Mouse (Mus musculus) heart, embryonic 16.5 days (tissue): ENCODE results near the gene Ctc1. TPM values are rescaled to one million over a fixed set of nuclear protein-coding genes. Genes with fewer than 3 reads are reported as not detected.
A peak's percentile ranks its signal among the peaks of the same experiment; 100 is the strongest.

ENCODE experiments used
- ATAC-seq: fragments of 200-750 bp; cut with Nextera tagmentation; replicated peaks from 2 replicates; pipeline ENCODE4 v1.8.0; 2017; ENCODE audit warnings: moderate number of reproducible peaks; ENCODE audit not compliant: insufficient read depth, low FRiP score; ENCODE audit errors: extremely low read depth
- H3K27ac ChIP-seq: fragments of 300-500 bp; sonication (generic); 2 replicates; pipeline ENCODE4 v1.5.1; 2014; ENCODE audit warnings: mild to moderate bottlenecking, low read length, control low read depth, moderate library complexity
- H3K27me3 ChIP-seq: fragments of 300-500 bp; sonication (generic); 2 replicates; pipeline ENCODE4 v1.6.1; 2014; ENCODE audit warnings: low read length, mixed read lengths; ENCODE audit not compliant: control insufficient read depth, insufficient read depth
- H3K36me3 ChIP-seq: fragments of 300-500 bp; sonication (generic); 2 replicates; pipeline ENCODE4 v1.6.1; 2014; ENCODE audit not compliant: control insufficient read depth, insufficient read depth
- H3K4me1 ChIP-seq: fragments of 300-500 bp; sonication (generic); 2 replicates; pipeline ENCODE4 v1.6.1; 2014; ENCODE audit warnings: low read length, mixed read lengths; ENCODE audit not compliant: control insufficient read depth, insufficient read depth
- H3K4me2 ChIP-seq: fragments of 300-500 bp; sonication (generic); 2 replicates; pipeline ENCODE4 v1.6.1; 2014; ENCODE audit warnings: low read depth, mild to moderate bottlenecking, control low read depth, low read length
- H3K4me3 ChIP-seq: fragments of 300-500 bp; sonication (generic); 2 replicates; pipeline ENCODE4 v1.5.1; 2014; ENCODE audit warnings: mild to moderate bottlenecking, control low read depth, low read length
- H3K9ac ChIP-seq: fragments of 300-500 bp; sonication (generic); 2 replicates; pipeline ENCODE4 v1.6.1; 2014; ENCODE audit warnings: low read length, control low read depth
- H3K9me3 ChIP-seq: fragments of 300-500 bp; sonication (generic); replicated peaks from 2 replicates; pipeline ENCODE4 v1.6.1; 2016; ENCODE audit warnings: low read length; ENCODE audit not compliant: control insufficient read depth
- WGBS: fragments of 180-500 bp; shearing (Covaris S2); extraction: QIAGEN DNeasy Blood & Tissue Kit; methylation state at CpG from one replicate; pipeline ENCODE4 v1.1.7; 2014; 5-methylcytosine and 5-hydroxymethylcytosine counted together
- polyA plus RNA-seq: library from polyadenylated mRNA; unstranded; fragments of >200 nt; fragmentation: Nextera tagmentation; extraction: Ambion mirVana; gene quantifications from 2 replicates; pipeline ENCODE4 v1.2.1, GENCODE M21; 2015

Gene Ctc1
- polyA plus RNA-seq, 1 experiment from 2014 or later: 44.4 TPM

GRCm38 (mm10) chr11:69061255-69061912 is 45.7 kb downstream of the Ctc1 start:
- H3K27me3 ChIP-seq: no peaks in the 10 kb centered on the region
- no peaks in the 10 kb centered on the region for H3K36me3 ChIP-seq
- peaks cover 31% of the 10 kb centered on the region for H3K4me1 ChIP-seq
- no peaks in the 10 kb centered on the region for H3K9me3 ChIP-seq
- H3K27ac ChIP-seq: peak overlapping the region; percentile 11; the same call in 1 of the 2 replicates
- H3K4me3 ChIP-seq: peak overlapping the region; percentile 95
- peak overlapping the region; percentile 81 for H3K4me2 ChIP-seq
- WGBS: 14% methylated on average over 17 of the region's 17 CpGs
- ATAC-seq: no peak
- H3K9ac ChIP-seq: peak overlapping the region; percentile 96

GRCm38 (mm10) chr11:69062194-69062760 is 46.6 kb downstream of the Ctc1 start:
- ATAC-seq: no peak
- Histone ChIP-seq H3K27me3 (no peaks in the 10 kb centered on the region), H3K27ac (peak overlapping the region; percentile 56), H3K4me2 (peak overlapping the region; percentile 81), H3K9ac (peak overlapping the region; percentile 18; the same call in 1 of the 2 replicates), H3K4me3 (peak overlapping the region; percentile 92), H3K9me3 (no peaks in the 10 kb centered on the region), H3K36me3 (no peaks in the 10 kb centered on the region), H3K4me1 (peaks cover 39% of the 10 kb centered on the region)
- 1% methylated on average over 17 of the region's 17 CpGs for WGBS

GRCm38 (mm10) chr11:69062761-69063224 is 47.1 kb downstream of the Ctc1 start:
- Histone ChIP-seq H3K4me3 (peak overlapping the region; percentile 92), H3K27me3 (no peaks in the 10 kb centered on the region), H3K9me3 (no peaks in the 10 kb centered on the region), H3K4me2 (peak overlapping the region; percentile 82), H3K9ac (peak overlapping the region; percentile 73), H3K27ac (peak overlapping the region; percentile 90), H3K4me1 (peaks cover 44% of the 10 kb centered on the region), H3K36me3 (no peaks in the 10 kb centered on the region)
- under 1% methylated on average over 19 of the region's 19 CpGs for WGBS
- peak; percentile 50 for ATAC-seq

DNA sequence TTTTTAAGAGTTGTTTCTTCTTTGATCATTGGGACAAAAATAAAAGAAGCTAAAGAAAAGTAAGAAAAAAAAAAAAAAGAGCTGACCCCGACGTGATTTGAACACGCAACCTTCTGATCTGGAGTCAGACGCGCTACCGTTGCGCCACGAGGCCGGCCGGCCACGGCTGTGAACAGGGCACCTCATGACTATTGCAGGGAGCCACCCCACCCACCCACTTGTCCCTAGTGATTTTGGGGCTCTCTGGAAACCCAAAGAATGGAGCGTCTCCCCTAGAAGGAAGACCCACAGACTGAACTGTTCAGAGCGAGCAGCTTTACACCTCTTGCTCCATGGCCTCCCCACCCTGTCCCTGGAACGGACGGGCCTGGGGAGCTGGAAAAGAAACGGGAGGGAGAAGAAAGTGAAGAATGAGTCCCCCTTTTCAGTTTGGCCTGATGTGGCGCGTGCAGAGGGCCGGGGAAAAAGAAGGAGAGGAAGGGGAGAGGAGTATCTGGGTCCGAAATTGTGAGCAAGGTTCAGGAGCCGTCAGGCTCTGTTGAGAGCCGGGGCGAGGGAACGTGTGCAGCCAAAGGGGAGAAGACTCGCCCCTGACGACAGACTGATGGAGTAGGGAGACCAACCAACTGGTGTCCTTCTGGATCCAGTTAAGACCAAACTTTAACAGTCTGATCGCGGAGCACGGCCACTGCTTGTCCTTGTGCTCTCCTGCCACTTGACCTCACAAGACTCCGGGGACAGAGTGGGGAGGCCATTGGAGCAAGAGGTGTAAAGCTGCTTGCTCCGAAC is 47.9 kb downstream of the Ctc1 start:
- ATAC-seq: peak; percentile 30
- H3K9ac ChIP-seq: peak overlapping the region; percentile 85
- WGBS: under 1% methylated on average over 31 of the region's 31 CpGs

DNA sequence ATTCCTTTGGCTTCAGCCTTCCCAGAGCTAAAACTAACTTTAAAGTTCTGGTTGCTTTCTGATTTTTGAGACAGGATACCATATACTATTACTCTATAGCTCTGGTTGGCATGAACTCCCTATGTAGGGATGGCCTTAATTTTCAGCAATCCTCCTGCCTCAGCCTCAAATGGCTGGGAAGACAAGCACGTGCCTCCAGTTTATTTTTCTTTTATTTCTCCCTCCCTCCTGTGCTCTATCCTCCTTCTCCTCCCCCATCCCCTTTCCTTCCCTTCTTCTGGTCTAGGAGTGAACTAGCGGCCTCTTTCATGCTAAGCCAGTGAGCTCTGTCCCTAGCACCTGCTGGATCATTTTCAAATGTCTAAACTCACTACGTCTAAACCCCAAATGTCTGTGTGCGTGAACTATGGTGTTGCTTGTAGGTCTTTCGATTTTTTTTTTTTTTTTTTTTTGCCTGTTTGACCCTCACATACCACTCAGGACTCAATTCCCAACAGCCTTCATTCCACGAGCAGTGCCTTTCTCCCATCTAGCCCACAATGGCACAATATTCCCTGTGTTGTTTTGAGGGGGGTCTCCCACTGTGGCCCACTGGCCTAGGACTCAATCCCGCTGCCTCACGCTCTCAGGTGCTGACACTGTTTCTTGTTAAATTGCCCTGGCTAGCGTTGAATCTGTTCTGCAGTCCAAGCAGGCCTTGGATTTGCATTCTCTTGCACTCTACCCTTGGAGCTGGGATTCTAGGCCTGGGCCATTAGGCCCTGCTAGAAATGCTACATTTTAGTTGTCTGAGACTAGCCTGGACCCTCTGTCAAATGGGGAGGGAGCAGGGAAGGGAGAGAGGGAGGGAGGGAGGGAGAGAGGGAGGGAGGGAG is 48.8 kb downstream of the Ctc1 start:
- Histone ChIP-seq H3K4me2 (peak overlapping the region; percentile 82), H3K9me3 (no peaks in the 10 kb centered on the region), H3K27me3 (no peaks in the 10 kb centered on the region), H3K36me3 (no peaks in the 10 kb centered on the region), H3K9ac (peak overlapping the region; percentile 85), H3K4me1 (peaks cover 36% of the 10 kb centered on the region), H3K27ac (peak overlapping the region; percentile 89), H3K4me3 (peak overlapping the region; percentile 92)
- WGBS: 69% methylated on average over 9 of the region's 9 CpGs
- ATAC-seq: no peak

More for the DNA sequence above, 47.9 kb downstream of the Ctc1 start:
- no peaks in the 10 kb centered on the region for H3K36me3 ChIP-seq
- H3K4me3 ChIP-seq: peak overlapping the region; percentile 92
- H3K27me3 ChIP-seq: no peaks in the 10 kb centered on the region
- peak overlapping the region; percentile 90 for H3K27ac ChIP-seq
- H3K4me1 ChIP-seq: peaks cover 38% of the 10 kb centered on the region
- H3K4me2 ChIP-seq: peak overlapping the region; percentile 82
- no peaks in the 10 kb centered on the region for H3K9me3 ChIP-seq

GRCm38 (mm10) chr11:69065394-69065925 is 49.7 kb downstream of the Ctc1 start:
- H3K27ac ChIP-seq: no peak overlapping the region
- H3K4me3 ChIP-seq: peak overlapping the region; percentile 44; the same call in 1 of the 2 replicates
- no peak for ATAC-seq
- WGBS: 75% methylated on average over 3 of the region's 3 CpGs
- H3K4me1 ChIP-seq: peaks cover 40% of the 10 kb centered on the region
- peak overlapping the region; percentile 76 for H3K4me2 ChIP-seq
- H3K36me3 ChIP-seq: no peaks in the 10 kb centered on the region
- no peaks in the 10 kb centered on the region for H3K27me3 ChIP-seq
- no peak overlapping the region for H3K9ac ChIP-seq
- H3K9me3 ChIP-seq: no peaks in the 10 kb centered on the region

DNA sequence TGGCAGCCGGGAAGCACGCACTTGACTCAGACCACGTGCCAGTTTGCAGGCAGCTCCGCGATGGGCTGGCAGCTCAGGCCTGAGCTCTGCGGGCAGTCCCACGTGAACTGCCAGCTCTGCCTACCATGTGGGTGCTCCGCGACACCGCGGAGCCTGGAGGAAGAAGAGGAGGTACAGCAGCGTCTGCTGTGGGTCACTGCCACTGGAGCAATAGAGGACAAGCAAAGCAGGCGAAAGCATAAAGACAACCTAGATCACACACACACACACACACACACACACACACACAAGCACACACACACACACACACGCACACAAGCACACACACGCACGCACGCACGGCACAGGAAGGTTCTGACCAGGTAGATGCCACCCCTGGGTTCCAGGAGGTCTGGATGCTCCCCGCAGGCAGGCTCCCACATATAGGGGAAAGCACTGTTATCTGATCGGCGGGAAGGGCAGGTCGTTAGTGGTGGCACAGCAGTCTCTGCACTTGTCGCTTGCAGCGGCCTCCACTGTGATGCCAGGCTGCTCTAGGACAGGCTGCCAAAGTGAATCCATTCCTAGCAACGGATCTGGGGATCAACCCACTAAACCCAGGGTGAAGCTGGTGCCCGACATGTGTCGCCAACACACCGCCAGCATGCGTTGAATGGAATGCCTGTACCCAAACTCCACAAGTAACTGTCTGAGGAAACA is 50.6 kb downstream of the Ctc1 start:
- Histone ChIP-seq H3K4me1 (peaks cover 41% of the 10 kb centered on the region), H3K27ac (peak overlapping the region; percentile 47)

DNA sequence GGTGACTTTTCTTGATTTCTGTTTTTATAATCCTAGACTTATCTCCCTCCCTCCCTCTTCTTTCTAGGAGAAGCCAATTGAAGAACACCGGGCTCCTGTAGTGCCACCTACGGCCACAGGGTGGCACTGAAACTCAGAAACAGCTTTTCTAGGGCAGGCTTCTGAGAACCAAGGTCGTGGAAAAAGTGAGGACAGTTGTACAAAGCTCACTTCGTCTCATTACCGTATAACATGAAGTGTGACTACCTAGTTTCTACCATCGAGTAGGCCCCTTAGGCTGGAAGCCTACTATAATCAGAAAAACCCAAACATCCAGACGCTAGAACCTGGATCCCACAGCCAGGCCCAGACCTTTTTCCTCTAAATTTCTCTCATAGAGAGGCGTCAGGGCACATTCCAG is 51.2 kb downstream of the Ctc1 start:
- ATAC-seq: no peak; the same call in 1 of the 2 replicates
- Histone ChIP-seq H3K27me3 (no peaks in the 10 kb centered on the region), H3K36me3 (no peaks in the 10 kb centered on the region), H3K9ac (peak overlapping the region; percentile 66), H3K9me3 (no peaks in the 10 kb centered on the region), H3K4me2 (peak overlapping the region; percentile 76), H3K4me1 (peaks cover 38% of the 10 kb centered on the region), H3K4me3 (peak overlapping the region; percentile 44), H3K27ac (peak overlapping the region; percentile 94)
- WGBS: 5% methylated on average over 8 of the region's 8 CpGs

More for the DNA sequence above, 50.6 kb downstream of the Ctc1 start:
- Histone ChIP-seq H3K27me3 (no peaks in the 10 kb centered on the region), H3K9ac (peak overlapping the region; percentile 66), H3K4me3 (peak overlapping the region; percentile 44), H3K36me3 (no peaks in the 10 kb centered on the region), H3K4me2 (peak overlapping the region; percentile 76), H3K9me3 (no peaks in the 10 kb centered on the region)
- WGBS: 3% methylated on average over 29 of the region's 29 CpGs
- ATAC-seq: no peak
